Mouse (Mus musculus) lung, adult 2 months (tissue): ENCODE results near the gene Ces1h.

Source experiments
- CTCF ChIP-seq: fragments of 200-500 bp; IDR thresholded peaks from 2 replicates; pipeline ENCODE4 v1.5.1; 2011; ENCODE audit warnings: mild to moderate bottlenecking, low read length, control low read depth; ENCODE audit not compliant: insufficient read depth
- POLR2A ChIP-seq: fragments of 200-500 bp; IDR thresholded peaks from 2 replicates; pipeline ENCODE4 v1.6.1; 2011; ENCODE audit warnings: low read depth, mild to moderate bottlenecking, control low read depth, low read length, borderline replicate concordance; ENCODE audit errors: extremely low read depth

DNA sequence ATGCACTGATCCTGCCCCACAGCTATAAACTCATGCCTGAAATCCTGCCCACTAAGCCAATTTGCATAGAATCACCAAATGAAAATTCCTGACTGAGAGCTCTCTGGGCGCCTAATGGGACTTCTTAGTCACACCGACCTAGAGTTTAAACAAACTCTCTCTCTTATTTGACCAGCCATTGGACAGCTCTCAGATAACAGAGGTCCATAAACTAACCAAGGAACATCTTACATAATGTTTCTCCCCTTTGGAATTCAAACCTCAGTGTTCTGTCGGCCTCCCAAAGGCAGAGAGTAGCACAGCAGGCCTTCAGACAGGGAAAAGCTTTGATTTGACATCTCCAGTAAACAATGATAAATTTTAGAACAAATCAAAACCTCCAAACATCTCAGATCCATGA is 42.3 kb downstream of the Ces1h start, which contains the start of gene Ces1g:
- TF ChIP-seq CTCF (no peak), POLR2A (no peak)
